Mouse (Mus musculus): ENCODE measurements at regions not wholly inside any gene's neighbourhood (a gene's known extent, or its start where the extent isn't known, plus 50 kb on each side); places are given as distances from the start of the nearest gene placed in this dataset.

DNA sequence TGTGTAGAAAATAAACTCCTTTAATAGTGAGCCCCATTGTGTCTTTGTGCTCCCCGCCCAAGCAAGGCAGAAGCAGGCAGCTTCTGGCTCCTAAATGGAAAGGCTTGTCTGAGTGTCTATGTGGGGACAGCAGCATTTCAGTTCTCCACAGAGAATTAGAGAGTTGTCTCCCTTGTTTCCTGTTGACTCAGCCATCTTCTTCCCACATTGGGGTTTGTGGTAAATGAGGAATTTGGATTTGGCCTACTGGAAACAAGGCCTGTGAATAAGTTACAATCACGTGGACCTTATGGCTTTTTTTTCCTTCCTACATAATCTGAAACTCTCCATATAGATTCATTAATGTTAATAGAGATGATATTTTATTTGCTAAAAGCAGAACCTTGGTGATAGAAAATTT lies 158.9 kb upstream of the Lef1 start:
- Histone ChIP-seq H3K4me2 (no peak overlapping the region), H3K27me3 (replicated peaks) (no peaks in the 10 kb centered on the region), H3K4me3 (no peak overlapping the region), H3K9me3 (peaks cover 6% of the 10 kb centered on the region; the same call in 1 of the 2 replicates), H3K36me3 (no peaks in the 10 kb centered on the region), H3K4me1 (peaks cover 12% of the 10 kb centered on the region; the same call in 1 of the 2 replicates), H3K27ac (replicated peaks) (0 out of 2 replicates have a peak overlapping the region, but pooled peaks have one; percentile 1), H3K9ac (no peak overlapping the region)
- ATAC-seq (ENCODE audit: extremely low read depth, insufficient number of reproducible peaks, low FRiP score, low TSS enrichment), result no peak
- 54% methylated on average over 2 of the region's 2 CpGs for WGBS

DNA sequence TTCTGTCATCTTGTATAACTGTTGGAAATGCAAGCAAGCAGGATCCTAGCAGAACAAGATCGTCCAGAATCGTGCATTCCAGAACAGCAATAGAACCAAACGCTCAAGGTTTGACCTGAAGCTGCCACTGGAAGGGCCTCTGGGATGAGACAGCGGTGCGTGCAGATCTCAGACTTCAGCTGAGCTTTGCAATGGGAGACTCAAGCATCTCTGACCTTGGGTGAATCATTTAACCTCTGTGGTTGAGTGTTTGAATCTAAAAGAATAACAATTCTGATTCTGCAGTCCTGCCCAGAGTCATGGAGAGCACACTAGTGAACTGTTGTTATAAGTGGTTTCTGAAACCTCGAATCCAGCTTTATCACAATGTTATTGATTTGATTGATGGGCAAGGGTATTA lies 159.4 kb upstream of the Lef1 start:
- H3K4me1 ChIP-seq, result peaks cover 16% of the 10 kb centered on the region; the same call in 1 of the 2 replicates
- H3K27ac ChIP-seq (replicated peaks), result 0 out of 2 replicates have a peak overlapping the region, but pooled peaks have one; percentile 1
- H3K36me3 ChIP-seq, result no peaks in the 10 kb centered on the region
- peaks cover 6% of the 10 kb centered on the region; the same call in 1 of the 2 replicates for H3K9me3 ChIP-seq
- ATAC-seq (ENCODE audit: extremely low read depth, insufficient number of reproducible peaks, low FRiP score, low TSS enrichment), result no peak
- no peak overlapping the region for H3K4me3 ChIP-seq
- H3K4me2 ChIP-seq, result no peak overlapping the region
- no peaks in the 10 kb centered on the region for H3K27me3 ChIP-seq (replicated peaks)
- WGBS, result 60% methylated on average over 6 of the region's 6 CpGs
- no peak overlapping the region for H3K9ac ChIP-seq

DNA sequence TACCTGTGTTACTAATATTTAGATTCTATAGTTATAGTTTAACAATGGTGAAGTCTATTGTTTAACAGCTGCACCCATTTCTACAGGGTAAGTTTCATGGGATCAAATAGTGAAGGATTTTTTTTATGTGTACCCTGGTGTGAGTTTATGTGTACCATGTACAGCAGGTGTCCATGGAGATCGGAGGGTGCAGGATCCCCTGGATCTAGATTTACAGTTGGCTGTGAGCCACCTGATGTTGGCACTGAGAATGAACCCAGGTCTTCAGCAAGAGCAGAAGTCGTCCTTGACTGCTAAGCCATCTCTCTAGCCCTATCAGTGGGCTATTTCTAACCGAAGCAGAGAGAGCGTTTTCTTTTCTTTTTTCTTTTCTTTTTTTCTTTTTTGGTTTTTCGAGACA lies 162.4 kb upstream of the Lef1 start:
- Histone ChIP-seq H3K36me3 (no peaks in the 10 kb centered on the region), H3K9ac (no peak overlapping the region), H3K27ac (replicated peaks) (no peak overlapping the region), H3K27me3 (replicated peaks) (no peaks in the 10 kb centered on the region), H3K9me3 (no peaks in the 10 kb centered on the region), H3K4me2 (no peak overlapping the region), H3K4me3 (no peak overlapping the region), H3K4me1 (peaks cover 27% of the 10 kb centered on the region)
- no peak for ATAC-seq (ENCODE audit: extremely low read depth, insufficient number of reproducible peaks, low FRiP score, low TSS enrichment)
- WGBS, result 70% methylated on average over 5 of the region's 5 CpGs

- Histone ChIP-seq H3K9ac (no peak overlapping the region), H3K27me3 (replicated peaks) (no peaks in the 10 kb centered on the region), H3K9me3 (no peaks in the 10 kb centered on the region), H3K36me3 (no peaks in the 10 kb centered on the region), H3K27ac (replicated peaks) (no peak overlapping the region), H3K4me1 (peaks cover 27% of the 10 kb centered on the region), H3K4me3 (no peak overlapping the region), H3K4me2 (no peak overlapping the region)
- ATAC-seq (ENCODE audit: extremely low read depth, insufficient number of reproducible peaks, low FRiP score, low TSS enrichment), result no peak
- WGBS, result 88% methylated on average over 4 of the region's 4 CpGs
Observed at GRCm38 (mm10) chr3:130947277-130947606, 163.0 kb upstream of the Lef1 start.

DNA sequence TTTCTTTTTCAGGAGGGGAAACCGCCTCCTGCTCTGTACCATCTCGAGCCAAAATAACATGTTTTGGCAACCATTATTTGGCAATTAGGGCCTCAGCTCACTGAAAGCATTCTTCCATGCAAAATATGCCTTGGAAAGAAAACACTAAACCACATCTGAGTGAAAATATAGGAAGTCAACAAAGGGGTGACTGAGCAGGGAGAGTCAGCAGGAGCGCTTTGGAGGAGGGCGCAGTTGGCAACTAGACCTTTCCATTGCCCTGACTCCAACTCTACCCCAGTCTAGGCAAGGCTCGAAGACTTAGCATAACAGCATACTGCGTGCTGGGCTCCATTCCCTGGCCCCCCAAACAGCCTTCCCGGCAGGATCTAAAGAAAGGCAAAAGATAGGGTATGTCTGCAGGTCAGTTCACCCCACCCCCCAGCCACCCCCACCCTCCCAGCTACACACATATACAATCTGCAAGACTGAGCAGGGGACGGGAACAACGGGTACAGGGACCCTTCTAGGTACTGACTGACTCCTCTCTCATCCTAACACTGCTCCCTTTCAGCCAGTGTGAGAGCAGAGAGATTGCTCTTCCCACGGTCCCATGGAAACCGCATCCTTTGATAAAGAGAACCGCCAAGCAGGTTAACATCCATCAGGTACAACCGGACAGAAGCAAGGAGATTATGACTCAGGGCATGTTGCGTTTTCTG lies 163.5 kb upstream of the Lef1 start:
- ATAC-seq (ENCODE audit: extremely low read depth, insufficient number of reproducible peaks, low FRiP score, low TSS enrichment), result no peak
- peak overlapping the region; percentile 56 for H3K4me3 ChIP-seq

DNA sequence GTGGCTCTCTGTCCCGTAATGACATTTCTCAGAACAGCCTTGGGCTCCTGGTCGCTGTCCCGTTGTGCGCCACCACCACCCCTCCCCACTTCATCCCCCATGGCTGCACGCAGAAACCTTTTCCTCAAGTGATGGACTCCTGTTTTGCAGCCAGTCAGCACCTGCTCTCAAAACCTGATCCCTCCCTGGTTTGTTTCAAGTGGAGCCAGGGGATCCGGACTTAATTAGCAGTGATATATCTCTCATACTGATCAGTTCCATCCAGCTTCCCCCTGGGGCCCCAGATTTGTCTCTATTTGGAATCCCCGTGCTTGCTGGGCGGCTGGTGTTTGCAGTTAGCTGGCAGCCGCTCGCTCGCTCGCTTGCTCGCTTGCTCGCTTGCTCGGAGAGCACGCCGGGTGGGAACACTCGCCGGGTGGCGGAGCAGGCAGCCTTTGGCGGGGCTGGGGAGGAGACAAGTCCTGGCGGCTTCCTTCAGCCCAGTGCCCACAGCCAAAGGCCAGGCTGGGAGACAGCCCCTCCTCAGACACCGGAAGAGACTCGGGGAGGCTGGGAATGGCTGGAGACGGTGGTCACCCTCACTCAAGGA lies 164.3 kb upstream of the Lef1 start:
- peak; percentile 14; the same call in 1 of the 2 replicates for ATAC-seq (ENCODE audit: extremely low read depth, insufficient number of reproducible peaks, low FRiP score, low TSS enrichment)
- peaks cover 22% of the 10 kb centered on the region for H3K4me1 ChIP-seq
- peak overlapping the region; percentile 84 for H3K27ac ChIP-seq (replicated peaks)
- H3K4me2 ChIP-seq, result peak overlapping the region; percentile 81
- no peaks in the 10 kb centered on the region for H3K9me3 ChIP-seq
- under 1% methylated on average over 25 of the region's 25 CpGs for WGBS
- peak overlapping the region; percentile 84 for H3K9ac ChIP-seq
- H3K4me3 ChIP-seq, result peak overlapping the region; percentile 56
- no peaks in the 10 kb centered on the region for H3K27me3 ChIP-seq (replicated peaks)
- H3K36me3 ChIP-seq, result no peaks in the 10 kb centered on the region

More for the DNA sequence above, 163.5 kb upstream of the Lef1 start:
- peaks cover 27% of the 10 kb centered on the region for H3K4me1 ChIP-seq
- no peaks in the 10 kb centered on the region for H3K36me3 ChIP-seq
- 68% methylated on average over 14 of the region's 14 CpGs for WGBS
- no peaks in the 10 kb centered on the region for H3K9me3 ChIP-seq
- peak overlapping the region; percentile 84 for H3K27ac ChIP-seq (replicated peaks)
- peak overlapping the region; percentile 81 for H3K4me2 ChIP-seq
- peak overlapping the region; percentile 84 for H3K9ac ChIP-seq
- H3K27me3 ChIP-seq (replicated peaks), result no peaks in the 10 kb centered on the region

DNA sequence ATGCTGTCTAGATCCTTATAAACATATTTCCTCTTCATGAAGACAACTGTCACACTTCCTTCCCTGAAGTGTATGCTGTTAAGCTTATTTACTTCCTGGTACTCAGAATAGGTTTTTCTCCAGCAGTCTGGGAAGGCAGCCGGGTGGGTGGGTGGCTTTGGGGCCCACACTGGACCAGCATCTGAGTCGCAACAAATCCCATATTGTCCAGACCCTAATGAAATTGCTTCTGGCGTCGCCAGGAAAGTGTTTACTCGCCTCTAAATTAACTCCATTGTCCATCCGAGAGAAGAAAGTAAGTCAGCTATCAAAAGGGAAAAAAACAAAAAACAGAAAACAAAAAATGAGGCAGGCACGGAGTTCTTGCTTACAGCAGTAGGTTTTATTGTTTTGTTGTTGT lies 164.9 kb upstream of the Lef1 start:
- H3K4me2 ChIP-seq, result peak overlapping the region; percentile 81
- no peaks in the 10 kb centered on the region for H3K9me3 ChIP-seq
- peak overlapping the region; percentile 56 for H3K4me3 ChIP-seq
- no peaks in the 10 kb centered on the region for H3K27me3 ChIP-seq (replicated peaks)
- H3K9ac ChIP-seq, result peak overlapping the region; percentile 84
- ATAC-seq (ENCODE audit: extremely low read depth, insufficient number of reproducible peaks, low FRiP score, low TSS enrichment), result no peak
- H3K4me1 ChIP-seq, result peaks cover 18% of the 10 kb centered on the region
- H3K36me3 ChIP-seq, result no peaks in the 10 kb centered on the region
- WGBS, result 19% methylated on average over 7 of the region's 7 CpGs
- no peak overlapping the region; the same call in 1 of the 2 replicates for H3K27ac ChIP-seq (replicated peaks)

- WGBS, result 83% methylated on average over 6 of the region's 6 CpGs
- H3K36me3 ChIP-seq, result no peaks in the 10 kb centered on the region
- no peak overlapping the region for H3K9ac ChIP-seq
- H3K27me3 ChIP-seq (replicated peaks), result no peaks in the 10 kb centered on the region
- no peak overlapping the region for H3K27ac ChIP-seq (replicated peaks)
- peaks cover 18% of the 10 kb centered on the region for H3K4me1 ChIP-seq
- no peak overlapping the region for H3K4me2 ChIP-seq
- no peaks in the 10 kb centered on the region for H3K9me3 ChIP-seq
- ATAC-seq (ENCODE audit: extremely low read depth, insufficient number of reproducible peaks, low FRiP score, low TSS enrichment), result no peak
- no peak overlapping the region for H3K4me3 ChIP-seq
Observed at GRCm38 (mm10) chr3:130944241-130944640, 166.0 kb upstream of the Lef1 start.

- no peaks in the 10 kb centered on the region for H3K36me3 ChIP-seq
- no peak overlapping the region for H3K27ac ChIP-seq (replicated peaks)
- H3K4me3 ChIP-seq, result no peak overlapping the region
- no peak overlapping the region for H3K4me2 ChIP-seq
- H3K9ac ChIP-seq, result no peak overlapping the region
- H3K4me1 ChIP-seq, result peaks cover 18% of the 10 kb centered on the region
- H3K9me3 ChIP-seq, result no peaks in the 10 kb centered on the region
- H3K27me3 ChIP-seq (replicated peaks), result no peaks in the 10 kb centered on the region
- WGBS, result 74% methylated on average over 8 of the region's 8 CpGs
- ATAC-seq (ENCODE audit: extremely low read depth, insufficient number of reproducible peaks, low FRiP score, low TSS enrichment), result no peak
Observed at GRCm38 (mm10) chr3:130942947-130943630, 167.2 kb upstream of the Lef1 start.

DNA sequence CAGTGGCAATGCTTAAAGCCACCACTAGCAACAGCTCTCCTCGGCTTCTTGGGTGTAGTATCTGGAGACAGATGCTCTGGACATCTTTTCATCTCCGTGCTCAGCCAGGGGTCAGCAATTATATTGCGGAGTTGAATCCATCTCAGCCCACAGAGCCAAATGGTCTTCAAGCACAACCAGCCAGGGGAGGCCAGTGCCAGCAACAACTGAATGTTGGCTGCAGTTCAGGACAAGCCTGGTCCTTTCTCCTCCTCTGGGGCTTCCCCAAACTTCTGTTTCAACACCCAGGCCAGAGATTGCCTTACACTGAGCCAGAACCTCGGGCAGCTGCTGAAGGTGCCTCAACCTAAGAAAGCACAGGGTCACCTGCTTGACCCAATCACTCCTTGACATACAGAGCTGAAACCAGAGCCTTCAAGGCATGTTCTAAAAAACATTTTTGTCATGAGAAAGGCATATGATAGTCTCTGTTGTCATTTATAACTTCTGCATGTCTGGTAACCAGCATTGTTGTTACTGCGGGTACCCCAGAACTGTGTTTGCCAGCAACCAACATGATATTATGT lies 169.9 kb upstream of the Lef1 start:
- no peaks in the 10 kb centered on the region for H3K27me3 ChIP-seq (replicated peaks)
- no peak overlapping the region for H3K27ac ChIP-seq (replicated peaks)
- no peaks in the 10 kb centered on the region for H3K9me3 ChIP-seq
- H3K36me3 ChIP-seq, result no peaks in the 10 kb centered on the region
- H3K4me2 ChIP-seq, result no peak overlapping the region
- 71% methylated on average over 5 of the region's 5 CpGs for WGBS
- H3K4me3 ChIP-seq, result no peak overlapping the region
- ATAC-seq (ENCODE audit: extremely low read depth, insufficient number of reproducible peaks, low FRiP score, low TSS enrichment), result no peak
- peaks cover 24% of the 10 kb centered on the region for H3K4me1 ChIP-seq
- no peak overlapping the region for H3K9ac ChIP-seq

GRCm38 (mm10) chr3:130936980-130937379 lies 173.3 kb upstream of the Lef1 start:
- H3K4me3 ChIP-seq, result no peak overlapping the region
- peaks cover 28% of the 10 kb centered on the region for H3K4me1 ChIP-seq
- H3K36me3 ChIP-seq, result no peaks in the 10 kb centered on the region
- WGBS, result 73% methylated on average over 5 of the region's 5 CpGs
- no peaks in the 10 kb centered on the region for H3K27me3 ChIP-seq (replicated peaks)
- ATAC-seq (ENCODE audit: extremely low read depth, insufficient number of reproducible peaks, low FRiP score, low TSS enrichment), result no peak
- H3K9me3 ChIP-seq, result no peaks in the 10 kb centered on the region
- no peak overlapping the region for H3K27ac ChIP-seq (replicated peaks)
- no peak overlapping the region for H3K9ac ChIP-seq
- no peak overlapping the region for H3K4me2 ChIP-seq
